Mouse (Mus musculus) gastrocnemius, postnatal 14 days (tissue): ENCODE measurements around the gene Slc40a1. TPM values are rescaled to one million over a fixed set of nuclear protein-coding genes. Genes with fewer than 3 reads are reported as not detected.
A peak's percentile ranks its signal among the peaks of the same experiment; 100 is the strongest.

Source experiments
- DNase-seq: peaks from one replicate; pipeline ENCODE4 v3.0.0; 2021; ENCODE audit warnings: mixed read lengths
- intact Hi-C: fragments of 180-260 bp; cut with DNase I; formaldehyde crosslinking; loops from one replicate; pipeline ENCODE4 v1.15.1; 2025; ENCODE audit warnings: low total_unique reads
- total RNA-seq, 2 experiments: library from RNA; stranded (reverse); gene quantifications; 2 replicates each; pipeline ENCODE4 v1.2.3; 2021

The Slc40a1 gene
- total RNA-seq, 2 experiments from 2014 or later = 10.1 to 16.1 TPM

DNA sequence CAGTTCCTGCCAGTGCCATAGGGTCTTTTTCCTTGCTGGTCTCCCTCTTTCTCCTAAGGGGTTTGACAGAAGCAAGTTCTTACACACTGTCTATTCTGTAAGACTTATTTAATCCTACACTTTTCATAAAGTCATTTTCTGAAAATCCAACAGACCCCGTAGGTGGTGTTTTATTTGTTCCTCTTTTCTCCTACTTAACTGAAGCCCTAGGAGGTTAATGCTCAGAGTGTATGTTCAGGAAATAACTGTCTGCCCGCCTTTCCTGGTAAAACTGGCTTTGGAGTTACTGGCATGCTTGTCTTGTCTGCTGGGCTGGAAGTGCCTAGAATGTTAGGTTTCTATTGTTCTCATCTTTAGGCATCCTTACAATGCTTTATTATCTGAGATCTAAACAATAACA is 34.3 kb downstream of the Slc40a1 start:
- DNase-seq = no peak
- intact Hi-C loops = no loop called here

DNA sequence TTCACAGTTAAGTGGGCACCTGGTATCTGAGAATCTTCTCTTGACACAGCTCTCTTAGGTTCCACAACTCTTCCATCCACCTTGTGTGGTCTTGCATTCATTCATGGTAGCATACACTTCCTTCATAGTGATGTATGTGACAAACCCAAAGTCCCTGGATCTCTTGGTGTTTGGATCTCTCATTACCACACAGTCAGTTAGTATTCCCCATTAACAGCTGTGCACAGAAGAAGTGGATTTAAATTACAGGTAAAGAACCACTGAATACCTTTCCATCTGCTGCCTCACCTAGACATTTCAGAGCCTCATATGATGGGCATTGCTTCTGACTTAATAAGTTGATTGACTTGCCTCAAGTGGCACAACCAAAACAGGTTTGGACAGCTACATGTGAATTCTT is 36.1 kb downstream of the Slc40a1 start, which contains the start of gene Gm5269:
TSS of gene Gm5269 (minus strand) at position 101 of the 400 bp plus-strand sequence.
- intact Hi-C loops = no loop called here
- DNase-seq = no peak

DNA sequence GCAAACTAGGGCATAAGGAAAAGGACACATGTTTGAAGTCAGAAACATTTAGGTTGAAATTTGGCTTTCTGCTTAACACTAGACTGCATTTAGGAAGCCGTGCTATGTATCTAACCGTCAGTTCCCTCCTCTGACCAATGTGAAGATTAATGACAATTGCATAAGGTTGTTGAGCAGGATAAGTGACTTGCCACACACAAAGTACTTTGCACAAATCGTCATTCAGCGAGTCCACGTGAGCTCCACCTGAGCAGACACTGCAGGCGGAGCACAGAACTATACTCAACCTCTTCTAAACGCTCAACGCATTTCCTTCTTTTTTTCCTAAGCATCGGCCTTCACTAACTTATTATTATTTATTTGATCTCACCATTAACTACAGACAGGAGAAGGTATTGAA is 39.5 kb downstream of the Slc40a1 start:
- no peak for DNase-seq
- intact Hi-C loops = no loop called here

GRCm38 (mm10) chr1:45883378-45883777 is 42.9 kb downstream of the Slc40a1 start:
- DNase-seq = no peak
- intact Hi-C loops = no loop called here

DNA sequence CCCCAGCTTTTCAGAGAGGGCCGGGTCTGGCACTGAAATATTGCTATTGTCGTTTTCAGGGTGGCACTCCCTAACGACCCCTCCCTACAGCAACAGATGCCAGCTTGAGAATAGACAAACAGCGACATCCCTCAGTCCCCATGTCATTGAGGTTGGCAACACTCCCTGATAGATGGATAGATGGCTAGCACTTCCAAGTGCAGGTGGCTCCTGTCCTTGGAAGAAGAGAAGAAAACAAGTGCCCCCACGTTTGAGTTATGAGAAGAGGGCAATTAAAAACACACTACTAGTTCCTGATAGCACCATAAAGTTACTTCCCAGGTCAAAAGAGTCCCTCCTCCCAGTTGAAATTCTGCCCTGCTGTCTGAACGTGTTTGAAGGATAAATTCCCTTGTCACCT is 44.2 kb downstream of the Slc40a1 start:
- DNase-seq = no peak
- intact Hi-C loops = no loop called here

GRCm38 (mm10) chr1:45881228-45881832 is 45.0 kb downstream of the Slc40a1 start:
- intact Hi-C loops = no loop called here

DNA sequence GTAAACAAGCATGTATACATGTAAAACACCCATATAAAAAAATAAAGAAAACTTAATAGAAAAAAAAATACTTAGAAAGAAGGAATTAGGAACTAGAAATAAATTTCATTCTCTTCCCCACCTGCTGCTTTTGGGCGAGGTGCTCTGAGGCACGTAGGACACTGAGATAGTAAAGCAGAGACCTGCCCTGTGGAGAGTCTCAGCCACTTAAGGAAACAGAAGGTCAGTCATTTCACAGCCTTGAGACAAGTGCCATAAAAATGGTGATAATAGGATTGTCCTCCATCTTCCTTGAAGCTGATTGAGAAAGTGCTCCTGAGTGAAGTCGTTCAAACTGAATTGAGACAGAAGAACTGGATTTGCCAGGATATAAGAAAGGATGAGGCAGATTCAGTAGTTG is 48.9 kb downstream of the Slc40a1 start:
- DNase-seq = no peak
- intact Hi-C loops = no loop called here

More at GRCm38 (mm10) chr1:45881228-45881832, 45.0 kb downstream of the Slc40a1 start:
- DNase-seq = no peak

- intact Hi-C loops = no loop called here
These were observed 49.7 kb downstream of the Slc40a1 start for GRCm38 (mm10) chr1:45876450-45877198.

DNA sequence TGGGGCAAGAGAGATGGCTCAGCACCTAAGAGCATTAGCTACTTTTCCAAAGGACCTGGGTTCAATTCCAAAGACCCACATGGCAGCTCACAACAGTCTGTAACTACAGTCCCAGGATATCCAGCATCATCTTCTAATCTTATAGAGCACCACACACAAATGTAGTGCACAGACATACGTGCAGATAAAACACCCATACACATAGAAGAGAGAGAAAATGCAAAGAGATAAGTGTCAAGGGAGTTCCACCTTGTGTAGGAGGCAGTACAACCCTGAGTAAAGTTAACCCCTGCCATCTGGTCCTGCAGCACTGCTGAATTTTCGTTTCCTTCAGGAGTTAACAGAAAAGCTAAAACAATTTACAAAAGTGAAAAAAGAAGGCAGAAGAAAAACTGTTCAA is 50.7 kb downstream of the Slc40a1 start:
- no peak for DNase-seq
- intact Hi-C loops = no loop called here

More at GRCm38 (mm10) chr1:45876450-45877198, 49.7 kb downstream of the Slc40a1 start:
- no peak for DNase-seq

DNA sequence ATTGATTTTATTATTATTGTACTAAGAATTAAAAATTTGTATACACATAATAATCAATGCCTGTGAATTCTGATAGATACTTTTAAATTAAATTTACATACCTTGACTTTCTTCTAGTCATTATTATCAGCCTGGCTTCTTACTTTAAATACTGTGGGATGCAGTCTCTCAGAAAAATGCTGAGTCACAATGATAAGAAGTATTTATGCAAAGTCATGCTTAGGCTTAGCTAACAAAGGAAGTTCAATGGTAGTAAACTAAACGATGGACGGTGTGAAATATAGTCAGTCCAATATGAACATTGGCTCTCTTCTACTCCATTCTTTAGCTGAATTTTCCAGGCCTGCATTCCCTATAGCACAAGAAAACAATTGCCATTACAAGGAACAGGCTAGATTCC is 53.1 kb downstream of the Slc40a1 start:
- no peak for DNase-seq
- intact Hi-C loops = no loop called here

DNA sequence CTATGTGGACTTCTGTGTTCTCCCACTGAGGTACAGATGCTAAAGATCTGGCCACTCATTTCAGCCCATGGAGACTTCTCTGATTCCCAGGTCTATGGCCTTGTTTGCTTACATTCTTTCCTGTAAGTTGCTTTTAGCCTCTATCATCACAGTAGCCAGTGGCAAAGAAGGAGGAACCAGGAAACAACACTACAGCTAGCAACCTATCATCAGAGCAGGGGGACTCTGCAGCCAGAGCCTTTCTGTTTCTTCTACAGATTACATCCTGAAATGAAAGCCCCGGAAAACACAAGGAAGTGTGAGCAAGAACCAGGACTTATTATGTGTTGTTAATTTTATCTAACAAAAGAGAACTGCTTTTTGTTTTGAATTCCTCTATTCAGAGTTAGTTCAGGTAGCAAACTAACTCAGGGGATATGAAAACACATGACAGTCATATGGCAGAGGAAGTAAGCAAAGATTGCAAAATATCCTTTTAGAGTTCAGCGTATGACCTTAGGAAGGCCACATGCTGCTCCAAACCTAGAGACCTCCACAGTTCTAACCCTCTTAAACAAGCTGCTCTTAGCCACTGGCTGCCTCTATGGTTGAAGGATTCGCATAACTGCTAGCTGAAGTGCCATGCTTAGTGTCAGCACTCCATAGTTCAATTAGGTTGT is 57.7 kb downstream of the Slc40a1 start:
- no peak for DNase-seq
- intact Hi-C loops = no loop called here

GRCm38 (mm10) chr1:45868050-45868449 is 58.3 kb downstream of the Slc40a1 start:
- no peak for DNase-seq
- intact Hi-C loops = no loop called here

GRCm38 (mm10) chr1:45866288-45867018 is 59.9 kb downstream of the Slc40a1 start:
- no peak for DNase-seq
- intact Hi-C loops = no loop called here

GRCm38 (mm10) chr1:45865727-45866126 is 60.6 kb downstream of the Slc40a1 start:
- intact Hi-C loops = no loop called here
- no peak for DNase-seq

DNA sequence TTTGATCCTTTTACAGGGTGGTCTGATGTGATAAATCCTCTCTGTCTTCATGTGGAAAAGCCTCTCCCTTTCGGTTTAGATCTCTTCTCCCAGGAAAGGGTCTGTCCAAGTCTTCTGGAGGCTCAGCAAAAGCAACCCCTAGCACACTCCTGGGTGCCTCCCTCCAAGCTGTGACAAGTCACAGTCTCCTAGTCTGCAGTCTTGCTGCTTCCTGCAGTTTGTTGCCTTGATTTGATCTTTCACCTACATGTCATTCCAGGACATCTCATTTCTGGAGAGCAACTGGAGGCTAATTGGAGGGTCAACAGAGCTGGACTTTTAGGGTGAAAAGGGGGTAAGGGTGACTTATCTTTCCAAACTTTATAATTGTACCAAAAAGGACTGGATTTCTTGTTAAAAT is 61.0 kb downstream of the Slc40a1 start:
- DNase-seq = no peak
- intact Hi-C loops = no loop called here

GRCm38 (mm10) chr1:45864564-45865014 is 61.7 kb downstream of the Slc40a1 start:
- intact Hi-C loops = no loop called here
- DNase-seq = peak; percentile 30

DNA sequence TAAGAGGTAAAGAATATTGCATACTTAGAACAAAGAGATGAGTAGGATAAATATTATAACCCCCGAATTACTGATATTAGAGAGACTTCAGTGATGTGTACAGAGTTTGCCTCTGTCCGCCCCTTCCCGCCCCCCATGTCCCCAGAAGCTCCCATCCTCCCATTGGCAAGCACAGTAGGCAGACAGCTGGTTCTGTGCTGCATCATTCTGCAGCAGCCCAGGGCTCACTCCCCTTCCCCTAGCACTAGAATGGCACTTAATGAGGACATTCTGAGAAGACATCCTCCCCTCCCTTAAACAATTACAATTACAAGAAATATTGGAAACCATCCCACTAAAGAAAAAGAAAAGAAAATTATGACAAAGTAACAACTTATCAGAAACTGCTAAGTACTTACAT is 62.7 kb downstream of the Slc40a1 start:
- DNase-seq = peak; percentile 17
- intact Hi-C loops = no loop called here

DNA sequence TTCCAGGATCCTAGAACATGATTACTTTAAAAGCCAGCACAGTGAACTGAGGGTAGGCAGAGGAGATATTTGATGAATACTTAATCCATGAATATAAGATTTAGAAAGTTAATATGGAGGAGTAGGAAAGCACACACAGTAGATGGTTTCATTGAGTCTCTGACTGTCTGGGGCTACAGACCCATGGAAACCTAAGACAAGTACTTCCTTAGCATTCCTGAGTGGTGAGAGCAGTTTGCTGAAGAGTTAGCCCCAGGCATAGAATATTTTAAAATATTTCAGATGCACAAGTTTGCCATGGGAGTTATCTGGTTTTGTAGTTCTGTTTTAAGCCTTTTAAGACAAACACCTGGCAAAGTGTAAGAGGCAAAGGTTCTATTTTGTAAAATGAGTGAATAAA is 65.2 kb downstream of the Slc40a1 start:
- intact Hi-C loops = no loop called here
- DNase-seq = no peak

DNA sequence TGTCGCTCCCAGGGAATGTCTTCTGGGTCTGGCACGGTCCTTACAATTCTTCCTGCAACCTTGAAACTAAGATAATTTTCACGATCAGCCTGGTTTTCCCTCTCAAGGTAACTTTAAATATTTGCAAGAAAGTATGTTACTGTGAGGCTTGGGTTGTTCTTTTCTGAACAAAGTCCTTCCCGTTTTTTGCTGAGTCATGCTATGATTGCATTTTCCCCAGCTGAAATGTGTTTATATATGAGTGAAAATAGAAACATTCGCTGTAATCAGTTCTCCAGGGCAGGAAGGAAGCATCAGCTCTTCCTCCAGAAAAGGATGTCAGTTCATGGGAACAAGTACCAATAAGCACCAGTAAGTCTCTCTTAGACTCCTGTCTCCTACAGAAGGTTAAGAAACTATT is 66.0 kb downstream of the Slc40a1 start:
- intact Hi-C loops = no loop called here
- DNase-seq = no peak
